Mouse (Mus musculus) stomach, postnatal 0 days (tissue): Measurements from ENCODE around the gene Plekhg3.

Experiments
- CTCF ChIP-seq: IDR thresholded peaks from 2 replicates; pipeline ENCODE4 v1.5.1; 2016; ENCODE audit warnings: antibody characterized with exemption, low read depth, mild to moderate bottlenecking, moderate library complexity
- EP300 ChIP-seq: optimal IDR thresholded peaks from 2 replicates; pipeline ENCODE3; 2016; ENCODE audit warnings: antibody characterized with exemption

DNA sequence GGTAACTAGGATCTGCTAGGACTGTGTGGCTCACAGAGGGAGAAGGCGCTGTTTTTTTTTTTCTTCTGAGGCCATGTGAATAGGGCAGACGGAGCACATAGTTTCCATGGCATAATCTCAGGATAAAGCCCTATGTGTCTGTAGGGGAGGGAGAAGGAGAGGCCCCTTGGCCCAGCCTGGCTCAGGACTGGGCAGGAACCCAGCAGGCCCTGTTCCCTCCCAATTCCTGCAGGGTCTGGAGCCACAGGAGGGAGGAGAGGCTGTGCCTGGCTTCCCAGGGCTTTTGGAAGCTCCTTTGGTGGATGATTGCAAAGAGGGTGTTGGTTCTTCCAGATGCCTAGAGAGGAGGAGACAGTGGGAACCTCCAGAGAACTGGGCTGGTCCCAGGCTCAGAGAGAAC is 24.2 kb upstream of the Plekhg3 start:
- TF ChIP-seq CTCF (0 out of 2 replicates have a peak, but pooled peaks have one; percentile 14), EP300 (no peak)
